Mouse (Mus musculus) spleen, adult 2 months (tissue): ENCODE measurements around the gene Rbm47. TPM values are rescaled to one million over a fixed set of nuclear protein-coding genes. Genes with fewer than 3 reads are reported as not detected.

Source experiments
- DNase-seq, 2 experiments: peaks; one replicate each; pipeline versions ENCODE4 v3.0.0 to v3.0.0-alpha.2; 2012 to 2021; ENCODE audit warnings: low spot score in 2 of 2, low read depth in 1 of 2
- H3K27ac ChIP-seq: fragments of 200-500 bp; 2 replicates; pipeline ENCODE4 v1.5.1; 2012; ENCODE audit warnings: low read length, inconsistent platforms; ENCODE audit not compliant: insufficient read depth
- H3K27me3 ChIP-seq: fragments of 200-500 bp; 2 replicates; pipeline ENCODE4 v1.6.1; 2012; ENCODE audit warnings: mild to moderate bottlenecking, moderate library complexity, low read length, inconsistent platforms; ENCODE audit not compliant: control insufficient read depth, insufficient read depth
- H3K36me3 ChIP-seq: fragments of 200-500 bp; 2 replicates; pipeline ENCODE4 v1.6.1; 2012; ENCODE audit warnings: mild to moderate bottlenecking, low read length, inconsistent platforms; ENCODE audit not compliant: control insufficient read depth, insufficient read depth
- H3K4me1 ChIP-seq: fragments of 200-500 bp; 2 replicates; pipeline ENCODE4 v1.6.1; 2011; ENCODE audit warnings: inconsistent platforms; ENCODE audit not compliant: control insufficient read depth, insufficient read depth, insufficient read length
- H3K4me3 ChIP-seq: fragments of 200-500 bp; 2 replicates; pipeline ENCODE4 v1.5.1; 2011; ENCODE audit warnings: mild to moderate bottlenecking, inconsistent platforms; ENCODE audit not compliant: insufficient read depth, insufficient read length; ENCODE audit errors: extremely low read depth
- CTCF ChIP-seq: fragments of 200-500 bp; IDR thresholded peaks from 2 replicates; pipeline ENCODE4 v1.5.1; 2011; ENCODE audit warnings: mild to moderate bottlenecking, inconsistent platforms; ENCODE audit not compliant: insufficient read depth, insufficient read length, insufficient replicate concordance; ENCODE audit errors: extremely low read depth
- POLR2A ChIP-seq: fragments of 200-500 bp; IDR thresholded peaks from 2 replicates; pipeline ENCODE4 v1.6.1; 2011; ENCODE audit warnings: low read depth, low read length, inconsistent platforms
- WGBS: fragments of 180-500 bp; shearing (Covaris S2); methylation state at CpG from one replicate; pipeline ENCODE4 v1.1.7; 2018; 5-methylcytosine and 5-hydroxymethylcytosine counted together
- polyA plus RNA-seq: library from polyadenylated mRNA; depleted of rRNA; stranded (reverse); fragments of >200 nt; gene quantifications from 2 replicates; pipeline ENCODE4 v1.2.3, GENCODE M21; 2012

Rbm47 gene
- polyA plus RNA-seq, 1 experiment = 10.5 TPM

DNA sequence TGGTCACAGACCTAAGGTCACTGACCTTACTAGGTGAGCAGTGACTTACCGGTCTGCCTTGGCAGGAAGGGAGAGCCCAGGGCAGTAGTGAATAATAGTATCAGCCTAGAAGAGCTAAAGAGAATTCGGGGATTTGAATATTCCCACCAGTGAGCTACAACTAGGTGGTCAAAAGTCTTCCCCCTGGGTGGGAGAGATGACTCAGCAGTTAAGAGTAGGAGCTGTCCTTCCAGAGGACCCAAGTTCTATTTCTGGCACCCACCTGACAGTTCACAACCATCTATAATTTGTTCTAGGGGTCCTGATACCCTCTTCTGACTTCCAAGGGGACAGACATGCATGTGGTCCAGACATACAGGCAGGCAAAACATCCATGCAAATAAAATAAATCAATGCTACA is 102.6 kb downstream of the Rbm47 start:
- no peak for TF ChIP-seq CTCF
- no peak for TF ChIP-seq POLR2A
- no peaks in the 10 kb centered on the region for H3K27me3 ChIP-seq
- H3K4me3 ChIP-seq = no peak overlapping the region
- DNase-seq = no peak
- peak overlapping the region; percentile 26; the same call in 1 of the 2 replicates for H3K27ac ChIP-seq
- H3K4me1 ChIP-seq = peaks cover 31% of the 10 kb centered on the region
- WGBS = 61% methylated on average over 2 of the region's 2 CpGs
- no peaks in the 10 kb centered on the region for H3K36me3 ChIP-seq

DNA sequence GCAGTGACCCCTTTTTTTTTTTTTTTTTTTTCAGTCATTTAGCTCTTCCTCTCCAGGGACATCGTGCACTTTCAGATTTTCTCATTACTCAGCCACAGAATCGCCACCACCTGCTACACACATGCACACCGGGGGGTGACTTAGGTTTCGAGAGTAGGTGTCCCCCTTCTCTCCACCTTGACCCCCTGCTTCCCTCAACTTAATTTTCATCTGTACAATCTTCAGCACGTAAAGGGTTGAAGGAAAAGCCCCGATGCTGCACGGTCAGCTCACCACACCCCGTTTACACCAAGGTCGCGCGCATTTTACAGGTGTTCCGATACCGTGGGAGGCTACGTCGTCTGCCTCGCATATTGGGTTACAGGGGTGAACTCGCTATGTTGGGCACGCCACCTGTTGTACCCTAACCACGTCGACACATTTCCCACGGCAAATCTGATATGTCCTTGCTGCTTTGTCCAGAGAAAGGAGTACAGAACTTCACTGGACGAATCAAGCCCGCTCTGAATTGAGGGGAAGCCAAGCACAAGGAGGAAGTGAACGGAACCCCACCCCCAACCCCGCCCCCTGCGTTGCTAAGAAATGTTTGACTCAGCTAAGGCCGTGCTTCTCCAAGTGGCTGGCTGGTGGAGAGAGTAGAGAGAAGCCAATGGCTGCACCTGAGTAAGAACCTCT is 103.3 kb downstream of the Rbm47 start:
- Histone ChIP-seq H3K27me3 (no peaks in the 10 kb centered on the region), H3K36me3 (no peaks in the 10 kb centered on the region), H3K4me1 (peaks cover 27% of the 10 kb centered on the region; the same call in 1 of the 2 replicates), H3K27ac (peak overlapping the region; percentile 94), H3K4me3 (peak overlapping the region; percentile 72)
- WGBS = under 1% methylated on average over 27 of the region's 27 CpGs
- DNase-seq = peak; percentile 67
- TF ChIP-seq POLR2A (peak; percentile 44; the same call in 1 of the 2 replicates), CTCF (no peak)

DNA sequence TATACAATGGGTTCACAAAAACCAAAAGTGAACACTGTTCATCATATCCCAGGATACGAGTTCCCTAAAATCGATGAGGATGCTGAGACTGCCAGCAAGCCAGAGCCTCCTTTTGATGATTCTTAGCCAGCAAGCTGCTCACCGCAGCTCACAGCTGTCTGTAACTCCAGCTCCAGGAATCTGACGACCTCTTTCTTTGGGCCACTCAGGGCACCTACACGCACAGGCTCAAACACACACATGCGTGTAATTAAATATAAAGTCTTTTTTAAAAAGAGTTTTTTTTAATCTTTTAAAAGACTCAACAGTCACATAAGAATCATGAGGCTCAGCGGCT is 103.8 kb downstream of the Rbm47 start:
- DNase-seq = no peak
- H3K27me3 ChIP-seq = no peaks in the 10 kb centered on the region
- no peaks in the 10 kb centered on the region for H3K36me3 ChIP-seq
- no peak for TF ChIP-seq POLR2A
- TF ChIP-seq CTCF = no peak
- peak overlapping the region; percentile 7 for H3K27ac ChIP-seq
- H3K4me3 ChIP-seq = no peak overlapping the region; the same call in 1 of the 2 replicates
- peaks cover 22% of the 10 kb centered on the region; the same call in 1 of the 2 replicates for H3K4me1 ChIP-seq
- WGBS = 20% methylated on average over 7 of the region's 7 CpGs

DNA sequence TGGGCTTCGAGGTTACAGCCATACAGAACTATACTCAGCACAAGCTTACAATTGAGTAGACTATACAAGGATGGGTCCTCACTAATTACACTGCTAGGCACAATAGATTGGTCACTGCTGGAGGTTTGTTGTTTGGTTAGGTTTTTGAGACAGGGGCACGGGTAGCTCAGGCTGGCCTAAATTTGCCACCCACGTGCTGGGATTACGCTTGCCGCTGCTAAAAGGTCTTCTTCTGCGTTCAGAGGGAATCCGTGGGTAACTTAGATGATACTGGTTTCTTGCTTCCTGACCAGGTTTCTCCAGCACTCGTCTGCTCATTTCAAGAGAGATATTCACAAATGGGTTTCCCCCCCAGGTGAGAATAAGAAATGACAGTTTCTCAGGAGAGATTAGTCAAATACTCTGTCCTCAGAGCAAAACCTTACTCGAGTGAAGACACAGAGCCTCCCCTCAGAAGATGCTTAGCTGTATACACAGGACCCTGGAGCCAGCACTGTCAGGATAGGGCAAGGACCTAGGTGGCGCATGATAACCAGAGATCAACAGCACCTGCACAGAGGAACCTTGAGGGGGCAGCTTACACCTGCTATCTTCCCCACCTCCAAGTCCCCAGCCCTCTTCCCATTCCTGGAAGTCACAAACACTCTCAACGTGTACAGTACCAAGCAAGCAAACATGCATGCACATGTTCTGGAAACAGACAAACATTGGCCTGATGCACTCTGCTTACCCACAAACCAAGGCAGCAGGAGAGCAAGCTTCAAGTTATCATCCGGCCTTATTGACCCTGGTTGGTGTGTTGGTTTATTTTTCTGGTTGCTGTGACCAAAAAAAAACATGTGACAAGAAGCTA is 104.6 kb downstream of the Rbm47 start:
- Histone ChIP-seq H3K27ac (peak overlapping the region; percentile 60; the same call in 1 of the 2 replicates), H3K27me3 (no peaks in the 10 kb centered on the region), H3K36me3 (no peaks in the 10 kb centered on the region), H3K4me3 (no peak overlapping the region), H3K4me1 (peaks cover 18% of the 10 kb centered on the region; the same call in 1 of the 2 replicates)
- no peak for TF ChIP-seq CTCF
- TF ChIP-seq POLR2A = no peak
- DNase-seq = no peak
- WGBS = 70% methylated on average over 12 of the region's 12 CpGs

DNA sequence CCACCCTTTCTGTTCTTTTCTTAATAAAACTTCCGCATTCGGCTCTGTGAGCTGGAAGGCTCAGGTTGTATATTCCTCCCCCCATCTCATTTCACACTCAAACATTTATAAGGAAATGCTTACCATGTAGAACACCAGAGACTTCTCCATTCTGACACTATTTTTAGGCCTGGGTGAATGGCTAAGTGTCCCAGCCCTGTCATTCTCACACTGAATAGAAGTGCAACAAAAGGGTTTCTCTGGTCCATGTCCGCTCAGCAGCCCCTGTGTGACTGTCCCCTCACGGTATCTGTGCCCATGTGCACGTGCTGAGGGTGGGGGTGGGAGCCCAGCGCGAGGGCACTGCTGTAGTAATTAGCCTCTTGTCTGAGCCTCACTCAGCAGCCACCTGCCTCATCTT is 105.7 kb downstream of the Rbm47 start:
- no peak for TF ChIP-seq POLR2A
- no peak for TF ChIP-seq CTCF
- DNase-seq = no peak
- Histone ChIP-seq H3K27me3 (no peaks in the 10 kb centered on the region), H3K4me3 (no peak overlapping the region), H3K36me3 (no peaks in the 10 kb centered on the region), H3K27ac (peak overlapping the region; percentile 60), H3K4me1 (peaks cover 20% of the 10 kb centered on the region; the same call in 1 of the 2 replicates)
- 15% methylated on average over 7 of the region's 7 CpGs for WGBS

DNA sequence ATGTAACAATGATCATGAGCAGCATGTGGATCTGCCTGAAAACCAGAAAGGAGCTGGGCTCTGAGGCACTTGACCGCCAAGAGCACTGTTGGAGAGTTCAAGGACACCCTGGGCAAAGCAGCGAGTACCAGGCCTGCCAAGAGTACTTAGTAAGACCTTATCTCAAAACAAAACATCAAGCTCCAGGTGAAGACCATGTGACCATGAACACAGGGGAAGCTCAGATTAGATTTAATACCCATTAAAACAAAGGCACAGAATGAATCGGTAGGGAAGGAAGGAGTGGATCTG is 110.0 kb downstream of the Rbm47 start:
- DNase-seq = no peak
- TF ChIP-seq CTCF (no peak), POLR2A (no peak)
- no peak overlapping the region for H3K4me3 ChIP-seq
- 77% methylated on average over 3 of the region's 3 CpGs for WGBS
- peaks cover 9% of the 10 kb centered on the region; the same call in 1 of the 2 replicates for H3K4me1 ChIP-seq
- H3K27me3 ChIP-seq = no peaks in the 10 kb centered on the region
- no peaks in the 10 kb centered on the region for H3K36me3 ChIP-seq
- no peak overlapping the region for H3K27ac ChIP-seq
